Mouse (Mus musculus) forebrain, embryonic 12.5 days (tissue): ENCODE measurements around the gene Brpf1. TPM values are rescaled to one million over a fixed set of nuclear protein-coding genes. Genes with fewer than 3 reads are reported as not detected.

ENCODE experiments used
- ATAC-seq: fragments of 200-750 bp; cut with Nextera tagmentation; 2 replicates; pipeline ENCODE4 v1.8.0; 2017; ENCODE audit warnings: moderate TSS enrichment; ENCODE audit not compliant: low FRiP score
- H3K27ac ChIP-seq: fragments of 300-500 bp; sonication (generic); 2 replicates; pipeline ENCODE4 v1.5.1; 2016; ENCODE audit warnings: mild to moderate bottlenecking
- H3K27me3 ChIP-seq: fragments of 300-500 bp; sonication (generic); 2 replicates; pipeline ENCODE4 v1.6.1; 2016; ENCODE audit warnings: mild to moderate bottlenecking
- H3K36me3 ChIP-seq: fragments of 300-500 bp; sonication (generic); replicated peaks from 2 replicates; pipeline ENCODE4 v1.6.1; 2016; ENCODE audit warnings: mild to moderate bottlenecking
- H3K4me1 ChIP-seq: fragments of 300-500 bp; sonication (generic); 2 replicates; pipeline ENCODE4 v1.6.1; 2016
- H3K4me2 ChIP-seq: fragments of 300-500 bp; sonication (generic); 2 replicates; pipeline ENCODE4 v1.6.1; 2016; ENCODE audit warnings: mild to moderate bottlenecking, moderate library complexity
- H3K4me3 ChIP-seq: fragments of 300-500 bp; sonication (generic); replicated peaks from 2 replicates; pipeline ENCODE4 v1.5.1; 2016; ENCODE audit warnings: mild to moderate bottlenecking
- H3K9ac ChIP-seq: fragments of 300-500 bp; sonication (generic); 2 replicates; pipeline ENCODE4 v1.6.1; 2016; ENCODE audit warnings: mild to moderate bottlenecking
- H3K9me3 ChIP-seq: fragments of 300-500 bp; sonication (generic); 2 replicates; pipeline ENCODE4 v1.6.1; 2016
- WGBS: fragments of 180-500 bp; shearing (Covaris S2); methylation state at CpG from one replicate; pipeline ENCODE4 v1.1.7; 2016; 5-methylcytosine and 5-hydroxymethylcytosine counted together
- polyA plus RNA-seq: library from polyadenylated mRNA; unstranded; fragments of >200 nt; fragmentation: Nextera tagmentation; extraction: Ambion mirVana; gene quantifications from 2 replicates; pipeline ENCODE4 v1.2.1, GENCODE M21; 2016

The Brpf1 gene
- polyA plus RNA-seq, 1 experiment from 2014 or later: 30.6 TPM

GRCm38 (mm10) chr6:113284931-113285330 is 22.0 kb upstream of the Brpf1 start:
- Histone ChIP-seq H3K27ac (no peak overlapping the region), H3K9me3 (no peaks in the 10 kb centered on the region), H3K4me3 (no peak overlapping the region), H3K4me2 (no peak overlapping the region), H3K27me3 (peaks cover 53% of the 10 kb centered on the region), H3K36me3 (peaks cover 3% of the 10 kb centered on the region; the same call in 1 of the 2 replicates), H3K9ac (no peak overlapping the region), H3K4me1 (peaks cover 14% of the 10 kb centered on the region)
- 75% methylated on average over 3 of the region's 3 CpGs for WGBS
- no peak for ATAC-seq

- no peak overlapping the region for H3K27ac ChIP-seq
- peaks cover 14% of the 10 kb centered on the region for H3K4me1 ChIP-seq
- ATAC-seq: no peak
- H3K4me3 ChIP-seq: no peak overlapping the region
- no peak overlapping the region for H3K9ac ChIP-seq
- H3K4me2 ChIP-seq: no peak overlapping the region
- WGBS: 48% methylated on average over 1 of the region's 1 CpGs
- no peaks in the 10 kb centered on the region for H3K36me3 ChIP-seq
- H3K9me3 ChIP-seq: no peaks in the 10 kb centered on the region
- H3K27me3 ChIP-seq: peaks cover 46% of the 10 kb centered on the region
These were observed 20.6 kb upstream of the Brpf1 start for GRCm38 (mm10) chr6:113286316-113286715.

- Histone ChIP-seq H3K36me3 (no peaks in the 10 kb centered on the region), H3K4me3 (no peak overlapping the region), H3K9me3 (no peaks in the 10 kb centered on the region), H3K4me1 (peaks cover 11% of the 10 kb centered on the region), H3K27ac (no peak overlapping the region), H3K4me2 (no peak overlapping the region), H3K9ac (no peak overlapping the region), H3K27me3 (peaks cover 37% of the 10 kb centered on the region)
- whole genome bisulfite sequencing: 78% methylated on average over 4 of the region's 4 CpGs
- no peak for ATAC-seq
These were observed 19.7 kb upstream of the Brpf1 start for GRCm38 (mm10) chr6:113287236-113287635.

- Histone ChIP-seq H3K4me2 (no peak overlapping the region), H3K27ac (no peak overlapping the region), H3K4me1 (no peaks in the 10 kb centered on the region), H3K9me3 (no peaks in the 10 kb centered on the region), H3K27me3 (peaks cover 16% of the 10 kb centered on the region), H3K36me3 (no peaks in the 10 kb centered on the region), H3K4me3 (no peak overlapping the region), H3K9ac (no peak overlapping the region)
- no peak for ATAC-seq
- 93% methylated on average over 15 of the region's 15 CpGs for WGBS
These were observed 17.6 kb upstream of the Brpf1 start for GRCm38 (mm10) chr6:113289346-113289745.

GRCm38 (mm10) chr6:113290346-113290745 is 16.6 kb upstream of the Brpf1 start:
- Histone ChIP-seq H3K9me3 (no peaks in the 10 kb centered on the region), H3K36me3 (no peaks in the 10 kb centered on the region), H3K4me3 (no peak overlapping the region), H3K27me3 (peaks cover 6% of the 10 kb centered on the region), H3K4me1 (no peaks in the 10 kb centered on the region), H3K27ac (no peak overlapping the region), H3K4me2 (no peak overlapping the region), H3K9ac (no peak overlapping the region)
- WGBS: 70% methylated on average over 6 of the region's 6 CpGs
- no peak for ATAC-seq

- no peaks in the 10 kb centered on the region for H3K4me1 ChIP-seq
- WGBS: 81% methylated on average over 5 of the region's 5 CpGs
- H3K4me3 ChIP-seq: no peak overlapping the region
- no peak overlapping the region for H3K9ac ChIP-seq
- H3K4me2 ChIP-seq: no peak overlapping the region
- ATAC-seq: no peak
- H3K27me3 ChIP-seq: no peaks in the 10 kb centered on the region; the same call in 1 of the 2 replicates
- no peaks in the 10 kb centered on the region for H3K9me3 ChIP-seq
- no peak overlapping the region for H3K27ac ChIP-seq
- no peaks in the 10 kb centered on the region for H3K36me3 ChIP-seq
These were observed 14.0 kb upstream of the Brpf1 start for GRCm38 (mm10) chr6:113292938-113293337.

GRCm38 (mm10) chr6:113296046-113296445 is 10.9 kb upstream of the Brpf1 start:
- ATAC-seq: no peak
- Histone ChIP-seq H3K4me3 (no peak overlapping the region), H3K9me3 (no peaks in the 10 kb centered on the region), H3K27me3 (no peaks in the 10 kb centered on the region; the same call in 1 of the 2 replicates), H3K36me3 (no peaks in the 10 kb centered on the region), H3K9ac (no peak overlapping the region), H3K27ac (no peak overlapping the region), H3K4me1 (no peaks in the 10 kb centered on the region), H3K4me2 (no peak overlapping the region)
- WGBS: 86% methylated on average over 2 of the region's 2 CpGs

GRCm38 (mm10) chr6:113296639-113297038 is 10.3 kb upstream of the Brpf1 start:
- Histone ChIP-seq H3K4me2 (no peak overlapping the region), H3K4me1 (no peaks in the 10 kb centered on the region), H3K4me3 (no peak overlapping the region), H3K27me3 (no peaks in the 10 kb centered on the region; the same call in 1 of the 2 replicates), H3K9ac (no peak overlapping the region), H3K27ac (no peak overlapping the region), H3K9me3 (no peaks in the 10 kb centered on the region), H3K36me3 (no peaks in the 10 kb centered on the region)
- ATAC-seq: no peak
- WGBS: 77% methylated on average over 4 of the region's 4 CpGs

- no peak overlapping the region for H3K4me3 ChIP-seq
- H3K36me3 ChIP-seq: no peaks in the 10 kb centered on the region
- no peak overlapping the region for H3K9ac ChIP-seq
- peaks cover 7% of the 10 kb centered on the region; the same call in 1 of the 2 replicates for H3K4me1 ChIP-seq
- H3K9me3 ChIP-seq: no peaks in the 10 kb centered on the region
- 80% methylated on average over 5 of the region's 5 CpGs for WGBS
- 0 out of 2 replicates have a peak, but pooled peaks cover 3% of the 10 kb centered on the region for H3K27me3 ChIP-seq
- no peak overlapping the region for H3K4me2 ChIP-seq
- no peak overlapping the region for H3K27ac ChIP-seq
- no peak for ATAC-seq
These were observed 5.6 kb upstream of the Brpf1 start for GRCm38 (mm10) chr6:113301350-113301749.

- Histone ChIP-seq H3K4me1 (peaks cover 7% of the 10 kb centered on the region; the same call in 1 of the 2 replicates), H3K4me2 (no peak overlapping the region), H3K4me3 (no peak overlapping the region), H3K36me3 (no peaks in the 10 kb centered on the region), H3K9me3 (no peaks in the 10 kb centered on the region), H3K9ac (no peak overlapping the region), H3K27ac (no peak overlapping the region), H3K27me3 (0 out of 2 replicates have a peak, but pooled peaks cover 3% of the 10 kb centered on the region)
- no peak for ATAC-seq
- 27% methylated on average over 3 of the region's 3 CpGs for WGBS
These were observed 4.7 kb upstream of the Brpf1 start for GRCm38 (mm10) chr6:113302258-113302657.

GRCm38 (mm10) chr6:113306322-113306985 is 483 bp upstream of the Brpf1 start:
- H3K4me1 ChIP-seq: peaks cover 31% of the 10 kb centered on the region
- peaks cover 17% of the 10 kb centered on the region for H3K36me3 ChIP-seq
- WGBS: under 1% methylated on average over 43 of the region's 50 CpGs
- H3K27me3 ChIP-seq: 0 out of 2 replicates have a peak, but pooled peaks cover 3% of the 10 kb centered on the region
- peak overlapping the region; percentile 97 for H3K9ac ChIP-seq
- H3K9me3 ChIP-seq: no peaks in the 10 kb centered on the region
- H3K4me2 ChIP-seq: peak overlapping the region; percentile 99
- ATAC-seq: peak; percentile 98
- peak overlapping the region; percentile 98 for H3K27ac ChIP-seq
- H3K4me3 ChIP-seq: peak overlapping the region; percentile 98

- Histone ChIP-seq H3K27me3 (0 out of 2 replicates have a peak, but pooled peaks cover 3% of the 10 kb centered on the region), H3K4me1 (peaks cover 31% of the 10 kb centered on the region), H3K9me3 (no peaks in the 10 kb centered on the region), H3K9ac (peak overlapping the region; percentile 97), H3K36me3 (peaks cover 26% of the 10 kb centered on the region), H3K27ac (peak overlapping the region; percentile 98), H3K4me2 (peak overlapping the region; percentile 99), H3K4me3 (peak overlapping the region; percentile 98)
- under 1% methylated on average over 34 of the region's 34 CpGs for WGBS
- ATAC-seq: no peak
These were observed 664 bp downstream of the Brpf1 start for GRCm38 (mm10) chr6:113307481-113308121.
